Mouse (Mus musculus) subcutaneous adipose tissue, adult 2 months (tissue): ENCODE data around the gene Tasp1. TPM values are rescaled to one million over a fixed set of nuclear protein-coding genes. Genes with fewer than 3 reads are reported as not detected.

Experiments
- polyA plus RNA-seq: library from polyadenylated mRNA; depleted of rRNA; stranded (reverse); fragments of >200 nt; gene quantifications from 2 replicates; pipeline ENCODE4 v1.2.3, GENCODE M21; 2012; ENCODE audit warnings: low replicate concordance; rRNA removed

The Tasp1 gene
- polyA plus RNA-seq: 2.8 and 4.1 TPM in 2 replicates

DNA sequence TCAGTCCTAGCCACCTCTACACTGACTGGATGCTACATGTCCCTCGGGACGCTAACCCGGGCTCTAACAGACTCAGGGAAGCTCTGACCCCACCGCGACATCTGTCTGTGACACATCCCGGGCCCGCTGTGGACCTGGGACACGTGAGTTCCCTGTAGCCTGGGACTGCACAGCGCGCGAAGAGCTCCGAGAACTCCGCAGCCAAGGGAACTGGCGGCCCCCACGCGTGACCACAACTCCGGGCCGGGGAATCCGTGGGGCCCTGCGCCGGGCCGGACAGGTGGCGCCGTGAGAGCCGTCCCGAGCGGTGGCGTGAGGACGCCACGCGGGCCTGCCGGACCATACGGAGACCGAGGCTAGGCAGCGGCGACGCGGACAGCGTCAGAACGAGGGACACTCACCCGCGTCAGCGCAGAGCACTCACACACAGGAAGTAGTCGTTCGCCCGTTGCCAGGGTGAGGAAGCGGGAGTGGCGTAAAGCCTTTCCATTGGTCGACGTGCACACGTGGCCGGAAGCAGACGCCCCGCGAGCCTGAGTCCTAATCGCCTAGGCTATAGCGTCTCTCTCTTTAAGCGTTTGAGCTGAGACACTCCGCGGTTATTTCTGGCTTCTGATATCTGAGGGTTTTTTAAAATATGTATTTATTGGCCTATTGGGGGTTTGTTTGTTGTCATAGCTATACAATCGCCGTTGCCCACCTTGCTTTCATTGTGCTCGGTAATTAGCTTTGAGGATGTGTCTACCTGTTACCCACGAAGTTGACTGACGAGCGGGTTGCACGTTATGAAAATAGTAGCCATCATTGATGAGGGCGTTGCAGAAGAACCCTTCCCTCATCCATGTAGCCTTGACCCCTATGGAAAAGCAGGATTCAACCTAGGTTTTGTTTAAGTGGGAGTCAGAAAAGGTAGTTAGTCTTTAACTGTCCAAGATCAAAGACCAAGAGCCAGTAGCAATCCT is at the start of gene Tasp1:
Tasp1 (minus strand) TSS at position 453 of the 962 bp plus-strand sequence.

Other genes starting within 250 kb of the Tasp1 start
- not detected in 2 replicates for gene Gm17374, start 85.2 kb upstream of the Tasp1 start, polyA plus RNA-seq
- 0.73 and 1.4 TPM in 2 replicates for gene Esf1, start 103.8 kb upstream of the Tasp1 start, polyA plus RNA-seq
- gene Ndufaf5, start 103.8 kb upstream of the Tasp1 start, polyA plus RNA-seq: 5.4 TPM in 2 replicates